Mouse (Mus musculus) ZHBTc4 (cell line): ENCODE results near the gene Cbarp.

Experiments used
- DNase-seq: peaks from one replicate; pipeline ENCODE4 v3.0.0-alpha.2; 2011; ENCODE audit warnings: low read depth, low spot score

Cbarp gene

DNA sequence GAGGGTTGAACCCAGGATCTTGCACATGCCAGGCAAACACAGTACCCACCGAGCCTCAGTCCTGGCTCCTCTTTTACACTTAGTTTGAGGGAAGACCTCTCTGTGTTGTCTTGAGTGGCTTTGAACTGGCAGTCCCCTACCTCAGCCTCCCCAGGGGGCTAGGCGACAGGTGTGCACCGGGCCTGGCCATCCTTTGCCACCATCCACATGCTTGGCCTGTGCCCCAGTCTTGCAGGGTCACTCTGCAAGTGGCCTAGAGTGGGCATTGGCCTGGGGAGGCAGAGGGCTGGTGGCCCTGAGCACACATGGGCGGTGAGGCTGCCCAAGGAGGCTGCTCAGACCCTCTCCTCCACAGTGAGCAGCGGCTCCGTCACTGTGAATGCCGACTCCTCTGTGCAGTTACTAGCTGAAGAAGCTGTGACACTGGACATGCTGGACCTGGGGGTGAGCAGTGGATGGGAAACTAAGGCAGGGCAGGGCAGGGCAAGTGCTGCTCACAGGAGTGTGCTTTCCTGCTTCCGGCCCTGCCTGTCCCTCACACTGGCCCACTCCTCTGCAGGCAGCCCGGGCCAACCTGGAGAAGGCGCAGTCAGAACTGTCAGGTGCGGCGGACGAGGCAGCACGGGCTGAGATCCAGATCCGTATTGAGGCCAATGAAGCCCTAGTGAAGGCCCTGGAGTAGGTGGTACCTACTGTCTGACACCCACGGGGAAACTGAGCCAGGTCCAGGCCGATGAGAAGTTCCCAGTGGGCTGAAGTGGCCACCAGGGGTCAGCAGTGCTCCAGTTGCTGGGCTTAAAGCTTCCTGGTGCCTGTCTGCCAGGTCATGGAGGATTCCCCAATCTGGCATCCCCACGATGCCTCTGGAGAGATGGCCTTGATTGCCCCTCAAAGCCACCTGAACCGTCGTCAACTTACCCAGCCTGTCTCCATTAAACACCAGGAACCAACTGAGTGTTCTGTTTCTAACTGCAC is 4.5 kb upstream of the Cbarp start:
- DNase-seq, result peak; percentile 74

DNA sequence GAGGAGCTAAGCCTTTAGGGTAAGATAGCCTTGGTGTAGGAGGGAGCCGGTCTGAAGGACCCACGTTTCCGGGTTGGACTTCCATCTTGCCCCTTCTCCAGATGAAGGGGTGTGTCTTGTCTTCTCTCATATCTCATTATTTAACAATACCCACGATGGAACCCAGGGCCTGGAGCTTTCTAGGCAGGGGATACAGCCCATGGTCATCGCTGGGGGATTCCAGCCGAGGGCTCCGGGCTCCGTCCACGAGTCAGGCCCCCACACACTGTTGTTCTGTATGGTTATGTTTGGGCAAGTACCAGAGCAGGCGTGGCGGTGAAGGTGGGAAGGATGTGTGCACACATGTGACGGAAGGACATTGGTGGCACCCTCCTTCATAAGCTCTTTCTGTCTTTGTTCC is 3.5 kb upstream of the Cbarp start:
- DNase-seq, result no peak

DNA sequence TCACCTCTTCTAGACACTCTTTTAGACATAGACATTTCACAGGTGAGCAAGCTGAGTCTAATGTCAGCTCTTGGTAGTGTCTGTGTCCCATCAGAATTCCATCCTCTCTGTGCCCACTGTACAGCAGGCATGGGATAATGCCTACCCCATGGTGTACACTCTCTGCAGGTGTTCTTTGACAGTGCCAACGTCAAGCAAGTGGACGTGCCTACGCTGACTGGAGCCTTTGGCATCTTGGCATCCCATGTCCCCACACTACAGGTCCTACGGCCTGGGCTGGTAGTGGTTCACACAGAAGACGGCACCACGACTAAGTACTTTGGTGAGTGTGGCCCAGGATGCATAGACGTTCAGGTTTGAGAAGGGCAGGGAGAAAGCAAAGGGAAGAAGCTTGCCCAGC is 3.0 kb upstream of the Cbarp start:
- no peak for DNase-seq

GRCm38 (mm10) chr10:80142530-80142925 is 1.9 kb upstream of the Cbarp start:
- peak; percentile 50 for DNase-seq

DNA sequence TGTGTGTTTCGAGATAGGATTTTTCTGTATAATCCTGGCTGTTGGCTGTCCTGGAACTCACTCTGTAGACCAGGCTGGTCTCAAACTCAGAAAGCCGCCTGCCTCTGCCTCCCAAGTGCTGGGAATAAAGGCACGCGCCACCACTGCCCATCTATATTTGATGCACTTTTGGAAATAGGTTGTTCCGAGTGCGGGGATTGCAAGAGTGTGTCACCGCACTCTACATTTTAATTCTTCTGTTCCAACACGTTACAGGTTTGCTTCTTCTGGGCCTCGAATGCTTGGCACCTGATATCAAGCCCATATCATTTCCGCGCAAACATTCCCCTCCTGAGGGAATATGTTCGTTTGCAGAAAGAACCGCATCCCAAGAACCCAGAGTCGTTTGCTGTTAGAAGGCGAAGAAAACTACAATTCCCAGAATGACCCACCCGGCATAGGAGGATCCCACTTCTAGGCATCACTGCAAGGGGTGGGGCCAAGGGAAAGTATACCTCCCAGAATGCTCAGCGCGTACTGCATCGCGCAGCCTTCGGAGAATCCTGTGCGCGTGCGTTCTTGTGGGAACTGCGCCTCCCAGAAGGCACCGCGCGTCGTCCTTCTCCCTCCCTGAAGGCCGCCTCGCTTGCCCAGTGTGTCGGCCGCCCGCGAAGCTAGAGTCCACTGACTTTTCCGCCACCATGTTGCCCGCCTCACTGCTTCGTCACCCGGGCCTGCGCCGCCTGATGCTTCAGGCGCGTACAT is 1.3 kb upstream of the Cbarp start:
- DNase-seq, result peak; percentile 99

- DNase-seq, result peak; percentile 96
Observed at GRCm38 (mm10) chr10:80141243-80141642, 608 bp upstream of the Cbarp start.

GRCm38 (mm10) chr10:80139975-80140665 is 515 bp downstream of the Cbarp start:
- DNase-seq, result no peak

DNA sequence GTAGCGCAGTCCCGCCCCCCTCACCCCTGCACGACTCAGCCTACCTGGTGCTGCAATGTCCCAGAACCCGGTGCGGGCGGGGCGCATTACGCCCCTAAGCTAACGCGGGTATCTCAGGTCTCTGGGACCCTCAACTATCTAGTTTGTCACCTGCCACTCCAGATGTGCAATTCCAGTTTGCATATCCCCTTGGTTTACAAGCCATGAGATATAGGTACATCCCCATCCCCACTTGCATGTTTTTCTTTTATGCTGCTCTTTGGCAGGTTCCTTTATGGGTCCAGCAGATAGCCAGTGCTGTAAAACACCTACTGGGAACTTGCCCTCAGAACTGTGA is 1.2 kb downstream of the Cbarp start:
- peak; percentile 75 for DNase-seq

DNA sequence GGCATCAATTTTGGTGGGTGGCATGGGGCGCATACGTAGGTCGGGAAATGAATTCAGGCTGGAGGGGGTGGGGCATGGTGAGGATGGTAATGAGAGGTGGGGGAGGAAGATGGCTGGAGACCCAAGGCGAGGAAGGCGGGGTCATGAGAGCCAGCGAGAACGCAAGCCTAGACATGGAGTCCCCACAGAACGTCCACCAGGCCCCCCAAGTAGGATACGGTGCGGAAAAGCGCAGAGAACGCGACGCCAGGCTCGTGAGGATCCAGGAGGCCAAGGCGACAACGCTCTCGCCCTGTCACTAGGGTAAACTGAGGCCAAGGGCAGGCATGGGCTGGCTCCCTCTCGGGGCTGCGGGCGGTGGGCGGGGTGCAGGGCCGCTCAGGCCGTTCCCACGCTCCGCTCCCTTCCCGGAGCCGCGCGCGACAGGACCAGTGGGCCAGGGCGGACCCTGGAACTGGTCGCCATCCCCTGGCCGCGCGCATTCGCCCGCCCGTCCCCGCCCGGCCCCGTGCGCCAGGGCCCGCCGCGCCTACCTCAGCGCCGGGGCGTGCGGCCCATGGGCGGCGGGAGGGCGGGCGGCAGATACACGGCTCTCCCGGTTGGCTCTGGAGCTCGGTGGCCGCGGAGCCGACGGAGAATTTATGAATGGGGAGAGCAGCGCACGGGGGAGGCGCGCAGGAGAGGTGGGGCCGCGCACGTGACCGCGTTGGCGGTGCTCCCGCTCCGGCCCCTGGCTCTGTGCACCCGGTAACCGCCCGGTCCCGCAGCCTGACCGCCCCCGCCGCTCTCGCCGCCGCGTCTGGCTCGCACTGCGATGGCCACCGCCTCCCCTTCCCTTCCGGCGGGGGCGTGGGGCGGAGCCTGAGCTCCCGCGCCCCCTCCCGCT is 1.8 kb downstream of the Cbarp start, which contains the start of gene Atp5d:
Gene Atp5d, plus strand, starts transcription at position 80 of the 886 bp plus-strand sequence.
- DNase-seq, result peak; percentile 74

- DNase-seq, result no peak
Observed at GRCm38 (mm10) chr10:80137626-80138552, 2.7 kb downstream of the Cbarp start.

DNA sequence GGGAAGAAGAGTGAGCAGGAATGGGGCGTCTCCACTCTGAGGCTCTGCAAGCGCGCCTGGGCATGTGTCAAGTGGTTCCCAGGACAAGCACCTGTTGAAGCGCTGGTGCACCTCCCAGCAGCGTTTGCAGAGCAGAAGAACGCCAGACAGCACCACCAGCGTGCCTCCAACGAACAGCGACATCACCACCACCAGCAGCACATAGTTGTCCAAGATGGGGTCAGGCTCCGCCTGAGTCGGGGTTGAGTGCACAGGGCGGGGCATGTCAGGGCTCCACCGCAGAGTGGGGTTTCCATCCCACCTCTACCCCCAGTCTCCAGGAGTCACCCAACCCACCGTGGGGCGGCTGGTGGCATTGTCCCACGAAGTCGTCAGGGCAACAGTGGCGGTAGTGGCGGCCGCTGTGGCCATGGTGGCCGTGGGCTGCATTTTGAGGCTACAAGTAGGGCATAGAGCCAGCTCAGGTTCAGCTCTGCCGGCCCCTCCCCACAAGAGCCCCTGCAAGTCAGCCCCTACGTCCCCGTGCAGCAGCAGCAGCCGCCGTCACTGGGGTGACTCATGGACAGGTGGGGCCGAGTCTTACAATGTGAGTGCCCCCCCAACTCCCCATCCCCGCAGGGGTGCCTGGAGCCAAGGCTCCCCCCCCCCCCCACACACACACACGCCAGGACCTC is 3.5 kb downstream of the Cbarp start:
- peak; percentile 57 for DNase-seq

GRCm38 (mm10) chr10:80136179-80136951 is 4.3 kb downstream of the Cbarp start:
- DNase-seq, result no peak

- DNase-seq, result no peak
Observed at GRCm38 (mm10) chr10:80135641-80136040, 5.0 kb downstream of the Cbarp start.

- no peak for DNase-seq
Observed at GRCm38 (mm10) chr10:80135161-80135560, 5.5 kb downstream of the Cbarp start.

DNA sequence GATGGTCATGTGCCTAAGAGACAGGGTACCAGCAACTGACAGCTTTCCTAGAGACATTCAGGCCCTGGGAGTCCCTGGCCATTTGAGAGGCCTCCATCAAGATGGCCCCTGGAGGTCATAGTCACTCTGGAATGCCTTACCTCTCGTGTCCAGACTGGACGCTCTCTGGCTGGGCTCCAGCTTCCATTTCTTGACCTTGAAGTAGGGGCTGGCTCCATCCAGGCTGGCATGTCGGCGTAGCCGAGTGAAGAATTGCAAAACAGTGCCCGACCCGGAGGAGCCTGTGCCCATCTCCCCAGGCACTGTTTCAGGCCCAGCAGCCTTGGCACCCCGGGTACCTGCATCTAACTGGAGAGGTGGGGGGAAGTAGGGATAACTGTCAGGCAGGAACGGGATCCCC is 6.2 kb downstream of the Cbarp start:
- no peak for DNase-seq

- no peak for DNase-seq
Observed at GRCm38 (mm10) chr10:80133226-80133849, 7.3 kb downstream of the Cbarp start.

DNA sequence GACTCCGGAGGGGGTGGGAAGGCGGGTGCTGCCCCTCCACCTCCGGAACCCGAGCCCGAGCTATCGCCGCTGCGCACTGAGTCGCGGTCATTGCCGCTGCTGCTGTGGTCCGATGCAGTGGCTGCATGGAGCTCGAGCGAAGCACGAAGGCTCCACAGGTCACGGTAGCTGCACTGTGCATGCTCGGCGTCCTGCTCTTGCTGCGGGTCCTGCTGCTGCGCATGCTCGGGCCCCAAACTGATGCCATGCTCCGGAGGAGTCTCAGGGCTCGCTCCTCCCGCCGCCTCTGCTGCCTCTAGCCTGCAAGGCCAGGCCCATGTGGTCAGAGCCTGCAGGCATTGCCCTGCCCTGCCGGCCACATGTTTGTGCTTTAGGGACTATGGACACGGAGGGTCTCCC is 8.7 kb downstream of the Cbarp start:
- peak; percentile 45 for DNase-seq

DNA sequence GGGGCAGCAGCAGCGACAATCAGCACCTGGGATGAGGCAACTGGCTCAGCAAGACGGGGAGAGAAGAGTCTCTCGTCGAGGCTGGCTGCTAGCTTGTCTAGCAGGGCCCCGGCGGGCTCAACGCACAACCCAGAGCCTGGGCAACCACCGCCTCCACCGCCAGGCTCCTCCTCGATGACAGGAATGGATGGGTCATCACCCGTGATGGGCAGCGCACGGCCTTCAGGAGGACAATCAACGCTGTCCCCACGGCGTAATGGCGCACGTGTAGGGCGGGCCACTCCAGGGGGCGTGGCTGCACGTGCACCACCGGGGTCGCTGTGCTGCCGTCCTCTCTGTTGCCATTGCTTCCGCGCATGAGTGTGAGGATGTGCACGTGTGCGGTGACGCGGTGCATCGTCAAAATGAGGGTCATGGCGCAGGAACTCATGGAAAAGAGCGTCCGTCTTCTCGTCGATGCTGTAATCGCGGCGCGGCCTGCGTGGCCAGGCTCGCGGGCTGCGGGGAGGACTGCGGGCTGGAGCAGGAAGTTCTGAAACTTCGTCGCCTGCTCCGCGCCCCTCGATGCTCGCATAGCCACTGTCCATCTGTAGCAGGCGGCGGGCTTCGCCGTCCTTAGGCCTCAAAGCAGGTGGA is 9.2 kb downstream of the Cbarp start:
- DNase-seq, result peak; percentile 72
